Mouse (Mus musculus) spleen, postnatal 10 days (tissue): ENCODE measurements at regions not wholly inside any gene's neighbourhood (a gene's known extent, or its start where the extent isn't known, plus 50 kb on each side); places are given as distances from the start of the nearest gene placed in this dataset.

Experiments used
- DNase-seq, 2 experiments: peaks; one replicate each; pipeline ENCODE4 v3.0.0; 2021 to 2022; ENCODE audit warnings: low spot score in 2 of 2

GRCm38 (mm10) chr1:95762244-95762643, 94.9 kb upstream of the St8sia4 start:
- peak; percentile 34 to 70 for DNase-seq

GRCm38 (mm10) chr1:95754071-95754915, 86.9 kb upstream of the St8sia4 start:
- DNase-seq = no peak

GRCm38 (mm10) chr1:95753517-95753916, 86.1 kb upstream of the St8sia4 start:
- DNase-seq = no peak

- no peak for DNase-seq
Measured at GRCm38 (mm10) chr1:95748940-95749339, 81.6 kb upstream of the St8sia4 start.

- no peak for DNase-seq
Measured at GRCm38 (mm10) chr1:95747287-95747686, 79.9 kb upstream of the St8sia4 start.

- DNase-seq = no peak
Measured at GRCm38 (mm10) chr1:95744446-95744845, 77.1 kb upstream of the St8sia4 start.

GRCm38 (mm10) chr1:95743334-95743733, 76.0 kb upstream of the St8sia4 start:
- no peak for DNase-seq

- DNase-seq = no peak
Measured at GRCm38 (mm10) chr1:95719449-95719848, 52.1 kb upstream of the St8sia4 start.

GRCm38 (mm10) chr1:95718794-95719193, 51.4 kb upstream of the St8sia4 start:
- no peak for DNase-seq
